In genomic region chr2:19316691-19317090, GRCm38 (mm10) we compare ENCODE assay signal across 24 mouse cellular contexts.
"Had no signal": no experiment of that assay in that cellular context is flagged by ENCODE, and none has a peak within 500 bp of the region (broad histone marks: within the 10 kb centered on the region; RNA-seq: fewer than 3 reads in every experiment).

No protein-coding gene starts in this region.

- H3K36me3 ChIP-seq: embryonic facial prominence, embryonic 10.5 days; embryonic facial prominence, embryonic 12.5 days; embryonic facial prominence, embryonic 13.5 days; embryonic facial prominence, embryonic 15.5 days; forebrain, embryonic 10.5 days; forebrain, embryonic 12.5 days; forebrain, embryonic 15.5 days had no signal

- H3K27me3 ChIP-seq: embryonic facial prominence, embryonic 12.5 days; embryonic facial prominence, embryonic 13.5 days; embryonic facial prominence, embryonic 15.5 days; forebrain, embryonic 12.5 days; forebrain, embryonic 13.5 days; forebrain, embryonic 15.5 days had no signal

- DNase-seq: cerebellum, adult 9-10 months; cerebellum, adult 9-11 months; cerebellum, postnatal 10 days; cerebellum, postnatal 14 days; cerebellum, postnatal 25 days; cerebellum, postnatal 36 days; embryo, embryonic 11 days; forebrain, postnatal 0 days; gastrocnemius, adult 2 months; gastrocnemius, postnatal 10 days; gastrocnemius, postnatal 14 days; gastrocnemius, postnatal 25 days; gastrocnemius, postnatal 36 days; heart, adult 2 months had no signal

- H3K4me3 ChIP-seq: embryonic facial prominence, embryonic 10.5 days; embryonic facial prominence, embryonic 12.5 days; embryonic facial prominence, embryonic 13.5 days; embryonic facial prominence, embryonic 15.5 days; erythroblast, embryonic 14.5 days; forebrain, embryonic 10.5 days; forebrain, embryonic 12.5 days; forebrain, embryonic 13.5 days; forebrain, embryonic 15.5 days; gastrocnemius, adult 2 months; heart, adult 2 months; heart, embryonic 10.5 days had no signal

- H3K4me1 ChIP-seq: embryonic facial prominence, embryonic 12.5 days; embryonic facial prominence, embryonic 13.5 days; embryonic facial prominence, embryonic 15.5 days; forebrain, embryonic 10.5 days; forebrain, embryonic 12.5 days; forebrain, embryonic 13.5 days; forebrain, embryonic 15.5 days had no signal

- H3K9ac ChIP-seq: embryonic facial prominence, embryonic 12.5 days; embryonic facial prominence, embryonic 13.5 days; embryonic facial prominence, embryonic 15.5 days; forebrain, embryonic 12.5 days; forebrain, embryonic 13.5 days; forebrain, embryonic 15.5 days; forebrain, postnatal 0 days had no signal

- H3K27ac ChIP-seq: embryonic facial prominence, embryonic 10.5 days; embryonic facial prominence, embryonic 12.5 days; embryonic facial prominence, embryonic 13.5 days; embryonic facial prominence, embryonic 15.5 days; forebrain, embryonic 10.5 days; forebrain, embryonic 12.5 days; forebrain, embryonic 13.5 days; forebrain, embryonic 15.5 days; gastrocnemius, adult 2 months; heart, adult 2 months; heart, embryonic 10.5 days had no signal
